Mouse (Mus musculus) heart, postnatal 14 days (tissue): ENCODE results near the gene Wdr60. TPM values are rescaled to one million over a fixed set of nuclear protein-coding genes. Genes with fewer than 3 reads are reported as not detected.

ENCODE experiments used
- DNase-seq, 2 experiments: peaks; one replicate each; pipeline ENCODE4 v3.0.0; 2021 to 2022
- intact Hi-C: fragments of 180-260 bp; cut with DNase I; formaldehyde crosslinking; loops from one replicate; pipeline ENCODE4 v1.15.1; 2025
- total RNA-seq, 2 experiments: library from RNA; stranded (reverse); gene quantifications; 2 replicates each; pipeline ENCODE4 v1.2.3; 2021

Wdr60 gene
- total RNA-seq, 2 experiments from 2014 or later, result 2.7 to 2.8 TPM

- intact Hi-C loops, result no loop called here
- no peak for DNase-seq
These were observed 10.9 kb upstream of the Wdr60 start for GRCm38 (mm10) chr12:116273733-116274132.

- intact Hi-C loops, result no loop called here
- DNase-seq, result no peak
These were observed 8.2 kb upstream of the Wdr60 start for GRCm38 (mm10) chr12:116271071-116271470.

- intact Hi-C loops, result no loop called here
- no peak for DNase-seq
These were observed 7.7 kb upstream of the Wdr60 start for GRCm38 (mm10) chr12:116270538-116270937.

GRCm38 (mm10) chr12:116269450-116269849 lies 6.6 kb upstream of the Wdr60 start:
- DNase-seq, result no peak
- intact Hi-C loops, result no loop called here

- intact Hi-C loops, result no loop called here
- no peak for DNase-seq
These were observed 2.5 kb upstream of the Wdr60 start for GRCm38 (mm10) chr12:116265275-116265674.

GRCm38 (mm10) chr12:116264756-116265155 lies 1.9 kb upstream of the Wdr60 start:
- DNase-seq, result no peak
- intact Hi-C loops, result no loop called here

GRCm38 (mm10) chr12:116258321-116258720 lies 4.5 kb downstream of the Wdr60 start:
- intact Hi-C loops, result no loop called here
- no peak for DNase-seq

- no peak for DNase-seq
- intact Hi-C loops, result no loop called here
These were observed 7.2 kb downstream of the Wdr60 start for GRCm38 (mm10) chr12:116255636-116256035.

GRCm38 (mm10) chr12:116254652-116255051 lies 8.2 kb downstream of the Wdr60 start:
- DNase-seq, result no peak
- intact Hi-C loops, result no loop called here

GRCm38 (mm10) chr12:116244601-116245000 lies 18.2 kb downstream of the Wdr60 start:
- intact Hi-C loops, result no loop called here
- no peak for DNase-seq

- no peak for DNase-seq
- intact Hi-C loops, result no loop called here
These were observed 24.0 kb downstream of the Wdr60 start for GRCm38 (mm10) chr12:116238803-116239202.

GRCm38 (mm10) chr12:116238370-116238769 lies 24.5 kb downstream of the Wdr60 start:
- no peak for DNase-seq
- intact Hi-C loops, result no loop called here

- no peak for DNase-seq
- intact Hi-C loops, result no loop called here
These were observed 26.2 kb downstream of the Wdr60 start for GRCm38 (mm10) chr12:116236658-116237057.

- intact Hi-C loops, result no loop called here
These were observed 27.5 kb downstream of the Wdr60 start for GRCm38 (mm10) chr12:116235356-116235755.

GRCm38 (mm10) chr12:116232061-116232460 lies 30.8 kb downstream of the Wdr60 start:
- intact Hi-C loops, result loop anchor here (5.0 kb wide), 1 partner anchor 390 kb away; no protein-coding TSS in a partner anchor

More at GRCm38 (mm10) chr12:116235356-116235755, 27.5 kb downstream of the Wdr60 start:
- no peak for DNase-seq

GRCm38 (mm10) chr12:116231612-116232011 lies 31.2 kb downstream of the Wdr60 start:
- intact Hi-C loops, result loop anchor here (5.0 kb wide), 1 partner anchor 391 kb away; no protein-coding TSS in a partner anchor

More at GRCm38 (mm10) chr12:116232061-116232460, 30.8 kb downstream of the Wdr60 start:
- no peak for DNase-seq

GRCm38 (mm10) chr12:116229451-116229850 lies 33.4 kb downstream of the Wdr60 start:
- intact Hi-C loops, result no loop called here
- DNase-seq, result no peak

More at GRCm38 (mm10) chr12:116231612-116232011, 31.2 kb downstream of the Wdr60 start:
- DNase-seq, result peak; percentile 81 to 86

GRCm38 (mm10) chr12:116226289-116227057 lies 36.3 kb downstream of the Wdr60 start:
- no peak for DNase-seq
- intact Hi-C loops, result no loop called here

- DNase-seq, result no peak
- intact Hi-C loops, result no loop called here
These were observed 39.7 kb downstream of the Wdr60 start for GRCm38 (mm10) chr12:116223107-116223506.

GRCm38 (mm10) chr12:116207486-116207885 lies 55.3 kb downstream of the Wdr60 start:
- intact Hi-C loops, result no loop called here
- DNase-seq, result no peak

GRCm38 (mm10) chr12:116205726-116206125 lies 57.1 kb downstream of the Wdr60 start:
- no peak for DNase-seq
- intact Hi-C loops, result no loop called here
